Mouse (Mus musculus): ENCODE results near the gene C2cd3. TPM values are rescaled to one million over a fixed set of nuclear protein-coding genes. Genes with fewer than 3 reads are reported as not detected.

The C2cd3 gene
- total RNA-seq, 2 experiments from 2014 or later = 25.3 to 28.8 TPM

DNA sequence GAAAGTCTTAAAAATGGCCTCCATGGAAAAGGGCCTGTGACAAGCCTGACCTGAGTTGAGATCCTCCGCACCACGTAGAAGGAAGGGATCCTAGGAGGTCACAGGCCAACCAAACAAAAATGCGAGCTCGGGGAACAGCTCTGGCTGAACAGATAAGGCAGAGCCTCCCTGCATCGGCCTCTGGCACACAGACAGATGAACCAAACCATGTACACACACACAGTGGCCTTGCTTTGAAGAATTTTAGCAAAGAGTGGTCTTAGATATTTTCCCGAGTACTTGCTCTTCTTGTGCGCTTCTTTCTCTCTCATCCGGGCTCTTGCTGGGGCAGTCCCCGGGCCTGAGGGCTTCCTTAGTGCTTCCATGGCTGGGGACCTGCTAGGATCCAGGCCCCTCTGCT, 91.2 kb downstream of the C2cd3 start:
- DNase-seq (ENCODE audit: extremely low spot score in 1 of 2, low spot score in 2 of 2) = no peak
- Histone ChIP-seq H3K4me3 (no peak overlapping the region), H3K27ac (no peak overlapping the region)
- intact Hi-C loops (cut with DNase I) = no loop called here
- TF ChIP-seq CTCF (IDR thresholded peaks at IDR 0.05) = no peak

DNA sequence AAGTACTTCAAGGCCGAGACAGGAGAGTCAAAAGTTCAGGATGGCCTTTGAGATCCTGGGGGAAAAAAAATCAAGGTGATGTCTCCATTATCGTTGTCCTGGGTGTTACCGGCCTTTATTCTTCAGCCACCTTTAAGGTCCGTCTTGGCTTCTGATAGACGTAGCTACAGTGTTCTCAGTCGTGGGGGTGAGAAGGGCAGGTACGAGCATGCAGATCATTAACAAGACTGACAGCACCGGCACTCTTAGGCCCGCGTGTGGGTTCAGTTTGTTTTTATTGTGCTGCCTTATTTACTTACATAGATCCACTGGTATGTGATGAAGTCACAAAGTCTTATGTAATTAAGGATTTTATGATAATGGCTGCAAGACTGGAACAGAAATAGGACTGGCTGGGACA, 91.7 kb downstream of the C2cd3 start:
- intact Hi-C loops (cut with DNase I) = no loop called here
- H3K27ac ChIP-seq = no peak overlapping the region
- no peak for TF ChIP-seq CTCF (IDR thresholded peaks at IDR 0.05)
- DNase-seq (ENCODE audit: extremely low spot score in 1 of 2, low spot score in 2 of 2) = no peak
- no peak overlapping the region for H3K4me3 ChIP-seq

GRCm38 (mm10) chr7:100464248-100464647, 92.2 kb downstream of the C2cd3 start:
- Histone ChIP-seq H3K27ac (no peak overlapping the region), H3K4me3 (no peak overlapping the region)
- intact Hi-C loops (cut with DNase I) = no loop called here
- TF ChIP-seq CTCF (IDR thresholded peaks at IDR 0.05) = no peak
- no peak for DNase-seq (ENCODE audit: extremely low spot score in 1 of 2, low spot score in 2 of 2)

- Histone ChIP-seq H3K27ac (peak overlapping the region; percentile 72), H3K4me3 (no peak overlapping the region)
- DNase-seq (ENCODE audit: extremely low spot score in 1 of 2, low spot score in 2 of 2) = no peak
- intact Hi-C loops (cut with DNase I) = no loop called here
- no peak for TF ChIP-seq CTCF (IDR thresholded peaks at IDR 0.05)
Measured at GRCm38 (mm10) chr7:100465248-100465647, 93.2 kb downstream of the C2cd3 start.

DNA sequence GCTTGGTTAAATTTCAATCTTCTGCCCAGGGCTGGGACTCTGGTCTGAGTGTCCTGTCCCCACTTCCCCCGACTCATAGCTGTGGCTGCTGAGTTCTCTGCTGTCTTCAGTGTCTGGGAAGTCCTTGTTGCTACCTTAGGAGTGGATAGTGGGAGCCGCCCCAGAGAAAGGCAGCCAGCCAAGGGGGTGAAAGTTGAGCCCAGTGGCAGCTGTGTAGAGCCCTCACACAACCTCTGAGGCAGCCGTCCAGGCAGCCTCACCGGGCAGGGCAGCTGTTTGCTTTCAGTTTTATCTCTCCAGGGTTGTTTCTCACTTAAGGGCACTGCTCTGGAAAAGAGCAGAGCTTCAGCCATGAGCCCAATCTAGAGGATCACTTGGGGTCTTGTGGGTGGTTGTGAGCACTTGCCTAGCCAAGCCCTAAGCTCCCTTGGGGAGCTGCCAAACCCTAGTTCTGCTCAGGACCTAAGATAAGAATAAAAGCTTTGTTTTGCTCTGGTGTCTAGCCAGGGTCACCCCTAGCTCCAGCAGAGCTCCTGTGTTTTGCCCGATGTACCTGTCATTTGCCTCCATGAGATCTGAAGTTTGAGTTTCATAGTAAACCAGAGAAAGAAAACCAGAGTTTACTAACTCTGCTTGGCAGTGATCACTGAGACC, 93.8 kb downstream of the C2cd3 start:
- Histone ChIP-seq H3K4me3 (no peak overlapping the region), H3K27ac (peak overlapping the region; percentile 72)
- DNase-seq (ENCODE audit: extremely low spot score in 1 of 2, low spot score in 2 of 2) = no peak
- intact Hi-C loops (cut with DNase I) = no loop called here
- TF ChIP-seq CTCF (IDR thresholded peaks at IDR 0.05) = no peak

DNA sequence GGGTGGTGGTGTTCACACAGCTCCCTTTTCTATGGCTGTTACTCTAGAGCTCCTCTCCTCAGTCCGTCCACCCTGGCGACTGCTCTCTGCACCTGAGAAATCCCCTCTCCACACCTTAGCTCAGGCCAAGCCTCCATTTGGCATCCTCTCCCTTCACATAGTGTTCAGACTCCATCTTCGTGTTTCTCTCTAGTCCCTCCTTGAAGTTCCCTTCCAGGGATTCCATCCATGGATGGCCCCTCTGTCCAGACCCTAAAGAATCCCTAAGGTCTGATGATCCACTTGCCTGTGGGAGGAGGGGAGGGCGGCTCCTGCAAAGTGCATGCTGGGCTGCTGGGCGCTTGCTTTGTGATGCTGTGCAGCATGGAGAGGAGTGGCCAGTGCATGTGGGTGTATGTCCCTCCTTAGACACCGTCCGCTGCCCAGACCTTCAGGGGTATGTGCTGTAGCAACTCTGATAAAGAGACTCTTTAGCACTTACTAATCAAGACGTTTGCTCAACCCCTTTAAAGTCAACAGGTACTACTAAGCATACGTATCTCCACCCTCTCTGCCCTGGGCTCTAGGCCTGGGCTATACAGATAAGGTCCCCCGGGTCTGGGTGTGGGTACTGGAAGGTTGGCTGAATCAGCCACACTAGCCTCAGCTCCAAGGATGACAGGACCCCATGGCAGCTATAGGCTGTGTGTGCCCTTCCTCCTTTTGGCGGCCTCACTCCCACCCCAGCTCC, 94.9 kb downstream of the C2cd3 start:
- intact Hi-C loops (cut with DNase I) = no loop called here
- Histone ChIP-seq H3K27ac (no peak overlapping the region), H3K4me3 (no peak overlapping the region)
- TF ChIP-seq CTCF (IDR thresholded peaks at IDR 0.05) = no peak
- DNase-seq (ENCODE audit: extremely low spot score in 1 of 2, low spot score in 2 of 2) = no peak

DNA sequence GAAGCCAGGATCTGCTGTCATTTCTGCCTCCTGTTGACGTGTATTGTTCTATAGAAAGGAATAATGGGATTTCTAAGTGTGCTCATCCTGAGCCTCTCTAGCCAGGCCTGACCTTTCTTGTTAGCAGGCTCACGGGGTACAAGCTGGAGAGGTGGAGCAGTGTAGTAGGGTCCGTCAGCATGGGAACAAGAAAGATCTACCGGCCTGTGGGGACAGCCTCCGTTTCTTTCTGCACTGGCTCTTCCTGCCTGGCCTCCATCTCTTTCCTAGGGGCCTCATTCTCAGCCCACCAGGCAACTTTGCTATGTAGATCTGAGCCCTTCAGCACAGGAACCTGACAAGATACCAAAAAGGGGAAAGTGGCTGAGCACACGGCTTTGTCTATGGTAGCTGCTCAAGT, 96.7 kb downstream of the C2cd3 start:
- intact Hi-C loops (cut with DNase I) = no loop called here
- Histone ChIP-seq H3K27ac (no peak overlapping the region), H3K4me3 (no peak overlapping the region)
- TF ChIP-seq CTCF (IDR thresholded peaks at IDR 0.05) = no peak
- no peak for DNase-seq (ENCODE audit: extremely low spot score in 1 of 2, low spot score in 2 of 2)

GRCm38 (mm10) chr7:100469502-100469901, 97.5 kb downstream of the C2cd3 start:
- TF ChIP-seq CTCF (IDR thresholded peaks at IDR 0.05) = no peak
- intact Hi-C loops (cut with DNase I) = no loop called here
- H3K4me3 ChIP-seq = no peak overlapping the region
- H3K27ac ChIP-seq = no peak overlapping the region
- no peak for DNase-seq (ENCODE audit: extremely low spot score in 1 of 2, low spot score in 2 of 2)

DNA sequence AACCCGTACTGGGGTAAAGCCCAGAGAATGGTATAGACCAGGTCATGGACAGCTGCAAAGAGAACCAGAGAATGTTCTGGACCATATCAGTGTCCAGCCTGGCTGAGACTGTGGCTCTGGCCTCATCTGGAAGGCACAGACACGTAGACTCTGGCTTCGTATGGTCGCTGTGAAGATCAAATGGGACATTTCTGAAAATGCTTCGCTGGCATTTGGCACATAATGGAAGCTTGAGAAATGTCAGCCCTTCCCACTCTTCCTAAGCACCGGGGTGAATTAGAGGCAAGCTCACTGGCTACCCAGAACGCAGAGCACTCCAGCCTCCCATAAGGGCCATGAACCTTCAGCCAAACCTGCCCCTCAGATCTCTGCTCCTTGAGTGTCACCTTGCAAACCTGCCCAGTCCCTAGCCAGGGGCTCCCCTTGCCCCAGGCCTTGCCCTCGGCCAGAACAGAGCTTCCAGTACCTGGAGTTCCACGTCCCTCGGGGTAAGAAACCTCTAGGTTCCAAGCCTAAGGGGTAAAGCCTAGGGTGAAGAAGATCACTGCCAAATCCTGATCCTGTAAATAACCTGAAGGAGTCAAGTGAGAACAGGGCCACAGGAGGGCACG, 98.9 kb downstream of the C2cd3 start:
- Histone ChIP-seq H3K4me3 (no peak overlapping the region), H3K27ac (no peak overlapping the region)
- intact Hi-C loops (cut with DNase I) = no loop called here
- DNase-seq (ENCODE audit: extremely low spot score in 1 of 2, low spot score in 2 of 2) = no peak
- TF ChIP-seq CTCF (IDR thresholded peaks at IDR 0.05) = no peak

- intact Hi-C loops (cut with DNase I) = no loop called here
- no peak for TF ChIP-seq CTCF (IDR thresholded peaks at IDR 0.05)
- Histone ChIP-seq H3K27ac (no peak overlapping the region), H3K4me3 (no peak overlapping the region)
- no peak for DNase-seq (ENCODE audit: extremely low spot score in 1 of 2, low spot score in 2 of 2)
Measured at GRCm38 (mm10) chr7:100471407-100471797, 99.4 kb downstream of the C2cd3 start.

DNA sequence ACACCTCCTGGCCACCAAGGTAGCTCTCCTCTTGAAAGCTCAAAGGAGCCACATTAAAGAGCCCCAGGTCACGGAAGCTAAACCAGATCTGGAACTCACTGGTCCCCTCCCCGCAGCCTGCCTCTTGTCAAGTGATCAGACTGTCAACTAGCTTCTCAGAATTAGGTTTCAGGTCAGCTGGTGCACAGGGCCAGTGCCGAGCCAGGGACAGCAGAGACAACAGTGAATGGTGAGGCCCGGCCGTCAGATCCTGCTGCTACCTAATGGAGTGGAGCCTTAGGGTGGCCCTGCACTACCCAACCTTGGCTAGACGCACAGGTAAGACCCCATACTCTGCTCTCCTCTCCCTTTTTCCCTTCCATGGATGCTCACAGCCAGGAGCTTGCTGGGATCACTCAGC, 100.7 kb downstream of the C2cd3 start, which contains the start of gene Ucp3:
Gene Ucp3, plus strand, starts transcription at position 214 of the 400 bp plus-strand sequence.
- DNase-seq (ENCODE audit: extremely low spot score in 1 of 2, low spot score in 2 of 2) = peak in 1 of 2 experiments; percentile 20
- intact Hi-C loops (cut with DNase I) = no loop called here
- Histone ChIP-seq H3K27ac (no peak within 1 kb of the TSS), H3K4me3 (peak within 1 kb of the TSS; percentile 11; the same call in 1 of the 2 replicates)
- TF ChIP-seq CTCF (IDR thresholded peaks at IDR 0.05) = no peak

- intact Hi-C loops (cut with DNase I) = no loop called here
- Histone ChIP-seq H3K27ac (no peak overlapping the region), H3K4me3 (no peak overlapping the region)
- TF ChIP-seq CTCF (IDR thresholded peaks at IDR 0.05) = no peak
- DNase-seq (ENCODE audit: extremely low spot score in 1 of 2, low spot score in 2 of 2) = no peak
Measured at GRCm38 (mm10) chr7:100473846-100474454, 101.9 kb downstream of the C2cd3 start.

Data from left cerebral cortex, adult 2 months (tissue).